Mouse (Mus musculus) stomach, embryonic 15.5 days (tissue): ENCODE measurements around the gene B3gnt2. TPM values are rescaled to one million over a fixed set of nuclear protein-coding genes. Genes with fewer than 3 reads are reported as not detected.
A peak's percentile ranks its signal among the peaks of the same experiment; 100 is the strongest.

Source experiments
- ATAC-seq: fragments of 200-750 bp; cut with Nextera tagmentation; 2 replicates; pipeline ENCODE4 v1.8.0; 2017; ENCODE audit warnings: low read depth, moderate number of reproducible peaks, moderate TSS enrichment; ENCODE audit not compliant: insufficient read depth, low FRiP score
- H3K27ac ChIP-seq: fragments of 300-500 bp; sonication (generic); 2 replicates; pipeline ENCODE4 v1.5.1; 2015; ENCODE audit warnings: mild to moderate bottlenecking, inconsistent platforms
- H3K27me3 ChIP-seq: fragments of 300-500 bp; sonication (generic); replicated peaks from 2 replicates; pipeline ENCODE4 v1.6.1; 2015; ENCODE audit warnings: inconsistent platforms
- H3K36me3 ChIP-seq: fragments of 300-500 bp; sonication (generic); 2 replicates; pipeline ENCODE4 v1.6.1; 2015; ENCODE audit warnings: inconsistent platforms
- H3K4me1 ChIP-seq: fragments of 300-500 bp; sonication (generic); 2 replicates; pipeline ENCODE4 v1.6.1; 2015; ENCODE audit warnings: inconsistent platforms
- H3K4me2 ChIP-seq: fragments of 300-500 bp; sonication (generic); 2 replicates; pipeline ENCODE4 v1.6.1; 2015; ENCODE audit warnings: mild to moderate bottlenecking, inconsistent platforms
- H3K4me3 ChIP-seq: fragments of 300-500 bp; sonication (generic); replicated peaks from 2 replicates; pipeline ENCODE4 v1.5.1; 2015; ENCODE audit warnings: inconsistent platforms
- H3K9ac ChIP-seq: fragments of 300-500 bp; sonication (generic); 2 replicates; pipeline ENCODE4 v1.6.1; 2015; ENCODE audit warnings: inconsistent platforms
- H3K9me3 ChIP-seq: fragments of 300-500 bp; sonication (generic); 2 replicates; pipeline ENCODE4 v1.6.1; 2016; ENCODE audit warnings: inconsistent platforms
- WGBS: fragments of 180-500 bp; shearing (Covaris S2); methylation state at CpG from one replicate; pipeline ENCODE4 v1.1.7; 2015; 5-methylcytosine and 5-hydroxymethylcytosine counted together
- polyA plus RNA-seq: library from polyadenylated mRNA; unstranded; fragments of >200 nt; fragmentation: Nextera tagmentation; extraction: Ambion mirVana; gene quantifications from 2 replicates; pipeline ENCODE4 v1.2.1, GENCODE M21; 2015

The B3gnt2 gene
- polyA plus RNA-seq, result 11.8 and 13.6 TPM in 2 replicates

DNA sequence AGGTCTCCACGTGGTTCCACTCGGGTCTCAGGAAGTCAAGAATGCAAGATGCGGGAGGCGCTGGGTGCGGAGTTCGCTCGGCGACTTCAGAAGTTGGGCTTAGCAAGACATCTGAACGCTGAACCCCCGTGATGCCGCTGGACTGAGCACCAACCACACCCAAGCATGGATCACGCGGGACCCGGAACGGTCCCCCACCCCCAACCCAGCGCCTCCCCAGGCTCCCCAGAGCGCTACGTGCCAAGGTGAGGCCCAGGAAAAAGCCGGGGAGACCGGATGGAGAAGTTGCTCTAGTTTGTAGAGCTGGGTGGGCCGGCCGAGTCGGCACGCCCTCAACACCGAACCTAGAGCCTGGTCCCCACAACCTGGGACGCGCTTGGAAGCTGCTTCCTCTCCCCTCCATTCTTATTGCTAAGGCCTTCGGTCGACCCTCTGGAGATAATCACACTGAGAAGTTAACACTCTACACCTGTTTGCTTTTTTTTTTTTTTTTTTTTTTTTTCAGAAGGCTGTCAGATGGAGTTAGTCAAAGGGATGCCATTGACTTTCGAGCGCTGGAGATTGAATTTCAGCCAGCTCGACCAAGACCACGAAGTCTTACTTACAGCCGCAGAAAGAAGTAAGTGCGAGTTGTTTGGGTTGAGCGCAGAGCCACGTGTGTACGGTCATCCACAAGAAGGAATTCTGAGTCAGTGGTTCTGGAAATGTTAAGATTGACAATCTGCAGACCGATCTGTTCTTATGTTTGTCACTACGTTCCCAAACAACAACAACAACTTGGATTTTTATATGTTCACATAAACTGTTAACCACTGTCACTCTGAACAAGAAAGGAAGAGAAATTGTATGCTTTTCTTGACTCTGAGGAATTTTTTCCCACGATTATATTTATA, at the start of gene B3gnt2:
Gene B3gnt2, minus strand, starts transcription at position 627 of the 893 bp plus-strand sequence.
- H3K27ac ChIP-seq, result peak within 1 kb of the TSS; percentile 91
- H3K9me3 ChIP-seq, result no peaks in the 10 kb centered on the region
- H3K36me3 ChIP-seq, result no peaks in the 10 kb centered on the region
- peak within 1 kb of the TSS; percentile 97 for H3K4me2 ChIP-seq
- peak within 1 kb of the TSS; percentile 86 for H3K4me3 ChIP-seq
- ATAC-seq, result peak; percentile 42; the same call in 1 of the 2 replicates
- H3K27me3 ChIP-seq, result no peaks in the 10 kb centered on the region
- peaks cover 14% of the 10 kb centered on the region for H3K4me1 ChIP-seq
- WGBS, result 4% methylated on average over 41 of the region's 41 CpGs
- H3K9ac ChIP-seq, result peak within 1 kb of the TSS; percentile 70

GRCm38 (mm10) chr11:22906453-22906865, 45.7 kb upstream of the B3gnt2 start:
- no peak overlapping the region for H3K9ac ChIP-seq
- H3K4me3 ChIP-seq, result no peak overlapping the region
- no peaks in the 10 kb centered on the region for H3K36me3 ChIP-seq
- H3K27me3 ChIP-seq, result no peaks in the 10 kb centered on the region
- H3K9me3 ChIP-seq, result no peaks in the 10 kb centered on the region
- no peaks in the 10 kb centered on the region for H3K4me1 ChIP-seq
- H3K4me2 ChIP-seq, result no peak overlapping the region
- H3K27ac ChIP-seq, result no peak overlapping the region
- no peak for ATAC-seq

DNA sequence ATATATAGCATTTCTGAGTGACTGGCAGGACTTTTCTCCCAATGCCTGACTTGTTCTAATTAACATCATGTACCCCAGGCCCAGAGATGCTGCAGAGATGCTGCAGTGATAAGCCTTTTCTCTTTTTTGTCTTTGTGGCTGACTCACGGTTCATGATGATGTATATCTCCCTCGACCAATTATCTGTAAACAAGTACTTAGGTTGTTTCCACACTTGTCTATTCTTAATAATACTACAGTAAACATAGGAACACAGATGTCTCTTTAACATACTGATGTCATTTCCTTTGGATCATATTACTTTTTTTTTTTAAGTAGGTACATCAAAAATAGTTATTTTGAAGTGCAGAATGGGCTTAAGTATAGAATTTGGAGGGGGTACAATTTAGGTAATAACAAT, 42.2 kb upstream of the B3gnt2 start:
- Histone ChIP-seq H3K4me3 (no peak overlapping the region), H3K36me3 (no peaks in the 10 kb centered on the region; the same call in 1 of the 2 replicates), H3K27me3 (no peaks in the 10 kb centered on the region), H3K27ac (no peak overlapping the region), H3K4me2 (no peak overlapping the region), H3K4me1 (no peaks in the 10 kb centered on the region), H3K9me3 (no peaks in the 10 kb centered on the region), H3K9ac (no peak overlapping the region)
- ATAC-seq, result no peak
- 56% methylated on average over 2 of the region's 2 CpGs for WGBS

GRCm38 (mm10) chr11:22900041-22900440, 39.3 kb upstream of the B3gnt2 start:
- no peak overlapping the region for H3K4me3 ChIP-seq
- no peaks in the 10 kb centered on the region for H3K9me3 ChIP-seq
- no peak overlapping the region for H3K4me2 ChIP-seq
- WGBS, result 78% methylated on average over 3 of the region's 3 CpGs
- H3K4me1 ChIP-seq, result no peaks in the 10 kb centered on the region
- no peak for ATAC-seq
- H3K27ac ChIP-seq, result no peak overlapping the region
- no peaks in the 10 kb centered on the region; the same call in 1 of the 2 replicates for H3K36me3 ChIP-seq
- no peak overlapping the region for H3K9ac ChIP-seq
- H3K27me3 ChIP-seq, result no peaks in the 10 kb centered on the region

- no peaks in the 10 kb centered on the region for H3K9me3 ChIP-seq
- H3K4me1 ChIP-seq, result no peaks in the 10 kb centered on the region
- no peak overlapping the region for H3K9ac ChIP-seq
- no peaks in the 10 kb centered on the region; the same call in 1 of the 2 replicates for H3K36me3 ChIP-seq
- 92% methylated on average over 4 of the region's 4 CpGs for WGBS
- no peaks in the 10 kb centered on the region for H3K27me3 ChIP-seq
- no peak overlapping the region for H3K4me2 ChIP-seq
- ATAC-seq, result no peak
- no peak overlapping the region for H3K4me3 ChIP-seq
- no peak overlapping the region for H3K27ac ChIP-seq
Measured at GRCm38 (mm10) chr11:22897642-22898041, 36.9 kb upstream of the B3gnt2 start.

GRCm38 (mm10) chr11:22897127-22897526, 36.4 kb upstream of the B3gnt2 start:
- Histone ChIP-seq H3K27me3 (no peaks in the 10 kb centered on the region), H3K4me1 (no peaks in the 10 kb centered on the region), H3K4me3 (no peak overlapping the region), H3K4me2 (no peak overlapping the region), H3K9me3 (no peaks in the 10 kb centered on the region), H3K9ac (no peak overlapping the region), H3K27ac (no peak overlapping the region), H3K36me3 (no peaks in the 10 kb centered on the region; the same call in 1 of the 2 replicates)
- WGBS, result 84% methylated on average over 4 of the region's 4 CpGs
- ATAC-seq, result no peak

DNA sequence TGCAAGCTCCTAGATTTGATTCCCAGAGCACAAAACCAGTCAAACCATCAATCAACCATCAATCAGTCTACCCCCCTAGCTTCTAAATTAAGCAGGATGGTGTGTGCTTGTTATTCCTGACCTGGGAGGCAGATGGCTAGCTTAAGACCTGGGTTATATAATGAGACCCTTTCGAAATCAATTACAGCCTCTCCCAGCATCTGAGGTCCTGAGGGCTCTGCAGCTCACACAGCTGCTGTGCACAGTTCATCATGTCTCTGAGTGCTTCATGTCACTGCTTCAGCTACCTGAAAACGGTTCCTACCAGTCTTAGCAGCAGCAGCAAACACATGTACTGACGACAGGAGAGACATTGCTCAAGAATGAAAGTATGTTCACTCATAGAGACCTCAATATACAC, 32.3 kb upstream of the B3gnt2 start:
- Histone ChIP-seq H3K9ac (no peak overlapping the region), H3K4me2 (no peak overlapping the region), H3K4me1 (no peaks in the 10 kb centered on the region), H3K4me3 (no peak overlapping the region), H3K36me3 (no peaks in the 10 kb centered on the region; the same call in 1 of the 2 replicates), H3K9me3 (no peaks in the 10 kb centered on the region), H3K27me3 (no peaks in the 10 kb centered on the region), H3K27ac (no peak overlapping the region)
- 48% methylated on average over 3 of the region's 3 CpGs for WGBS
- ATAC-seq, result no peak

DNA sequence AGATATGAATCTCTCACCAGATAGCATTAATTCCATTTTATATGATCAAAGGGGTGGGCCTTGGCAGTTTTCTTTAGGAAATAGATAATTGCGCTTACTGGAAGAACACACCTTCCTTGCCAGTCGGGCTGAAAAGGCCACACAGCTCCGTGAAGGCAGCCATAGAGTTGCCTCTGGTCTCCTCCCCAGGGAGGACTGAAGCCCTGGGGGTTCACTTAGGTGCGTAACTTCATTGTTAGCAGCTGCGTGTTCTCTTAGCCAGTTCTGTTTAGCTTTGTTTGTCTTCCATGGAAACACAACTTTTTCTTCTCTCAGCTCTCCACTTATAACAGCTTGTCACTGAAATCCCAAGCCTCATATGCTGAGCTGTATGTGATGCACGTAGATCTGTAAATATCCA, 31.7 kb upstream of the B3gnt2 start:
- no peak for ATAC-seq
- WGBS, result 60% methylated on average over 6 of the region's 6 CpGs
- no peaks in the 10 kb centered on the region for H3K4me1 ChIP-seq
- H3K9me3 ChIP-seq, result no peaks in the 10 kb centered on the region
- no peak overlapping the region for H3K4me2 ChIP-seq
- no peaks in the 10 kb centered on the region for H3K36me3 ChIP-seq
- H3K4me3 ChIP-seq, result no peak overlapping the region
- no peaks in the 10 kb centered on the region for H3K27me3 ChIP-seq
- no peak overlapping the region for H3K27ac ChIP-seq
- no peak overlapping the region for H3K9ac ChIP-seq

DNA sequence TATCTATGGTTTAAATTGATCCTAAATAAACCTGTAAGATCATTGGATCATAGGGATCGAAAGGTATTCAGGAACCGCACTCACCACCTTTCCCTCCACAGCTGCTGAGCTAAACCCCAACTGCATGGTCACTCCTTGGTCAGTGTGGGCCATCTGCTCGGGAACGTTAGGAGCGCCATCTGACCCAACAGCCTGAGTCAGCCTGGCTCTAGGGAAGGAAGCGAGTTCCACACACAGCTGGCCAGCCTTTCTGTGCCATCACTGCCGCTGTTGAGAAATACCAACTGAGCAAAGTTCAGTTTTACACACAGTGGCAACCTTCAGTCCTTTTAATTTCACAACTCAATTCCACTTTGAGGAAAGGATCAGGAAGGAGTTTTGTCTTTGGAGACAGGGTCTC, 31.1 kb upstream of the B3gnt2 start:
- WGBS, result 88% methylated on average over 7 of the region's 7 CpGs
- H3K4me3 ChIP-seq, result no peak overlapping the region

DNA sequence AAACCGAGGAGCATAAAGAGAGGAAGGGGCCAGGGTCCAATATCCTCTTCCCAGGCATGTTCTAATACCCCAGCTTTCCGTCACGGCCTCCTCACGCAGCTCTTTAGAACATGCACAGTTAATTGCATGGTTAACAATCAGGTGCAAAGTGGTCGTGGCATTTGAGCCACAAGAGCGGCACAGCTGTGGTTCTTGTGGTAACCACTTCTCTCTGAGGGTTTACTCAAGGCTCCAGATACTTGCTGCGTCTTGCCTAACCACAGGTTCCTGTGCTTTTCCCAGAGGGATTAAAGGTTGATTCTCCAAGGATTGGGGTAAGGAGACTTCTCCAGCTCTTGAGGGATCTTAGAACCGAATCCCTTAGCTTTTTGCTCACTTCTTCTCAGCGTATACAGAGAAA, 30.5 kb upstream of the B3gnt2 start:
- WGBS, result 81% methylated on average over 9 of the region's 9 CpGs
- H3K4me3 ChIP-seq, result no peak overlapping the region
- H3K9me3 ChIP-seq, result no peaks in the 10 kb centered on the region
- H3K4me1 ChIP-seq, result no peaks in the 10 kb centered on the region
- no peak for ATAC-seq
- H3K9ac ChIP-seq, result no peak overlapping the region
- H3K27ac ChIP-seq, result no peak overlapping the region
- no peaks in the 10 kb centered on the region for H3K36me3 ChIP-seq
- no peak overlapping the region for H3K4me2 ChIP-seq
- no peaks in the 10 kb centered on the region for H3K27me3 ChIP-seq

More for the DNA sequence above, 31.1 kb upstream of the B3gnt2 start:
- H3K9ac ChIP-seq, result no peak overlapping the region
- no peaks in the 10 kb centered on the region for H3K36me3 ChIP-seq
- H3K27ac ChIP-seq, result no peak overlapping the region
- ATAC-seq, result no peak
- H3K4me1 ChIP-seq, result no peaks in the 10 kb centered on the region
- H3K9me3 ChIP-seq, result no peaks in the 10 kb centered on the region
- no peaks in the 10 kb centered on the region for H3K27me3 ChIP-seq
- no peak overlapping the region for H3K4me2 ChIP-seq

DNA sequence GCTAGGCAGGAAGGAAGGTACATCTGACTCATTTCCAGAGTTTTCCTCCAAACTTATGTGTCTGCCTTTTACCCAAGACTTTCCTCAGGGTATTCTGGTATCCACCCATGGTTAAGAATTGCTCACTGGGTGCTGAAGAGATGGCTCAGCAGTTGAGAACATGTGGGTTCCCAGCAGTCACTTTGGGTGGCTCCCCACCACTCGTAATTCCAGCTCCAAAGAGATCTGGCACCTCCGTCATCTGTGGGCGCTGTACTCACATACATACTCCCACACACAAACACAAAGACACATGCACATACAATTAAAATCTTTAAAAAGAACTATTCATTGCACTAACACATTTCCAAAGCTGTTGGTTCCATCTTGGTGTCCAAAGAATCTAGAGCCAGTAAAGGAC, 28.5 kb upstream of the B3gnt2 start:
- H3K36me3 ChIP-seq, result no peaks in the 10 kb centered on the region
- no peaks in the 10 kb centered on the region for H3K9me3 ChIP-seq
- H3K4me2 ChIP-seq, result no peak overlapping the region
- H3K27me3 ChIP-seq, result no peaks in the 10 kb centered on the region
- H3K27ac ChIP-seq, result no peak overlapping the region
- WGBS, result 90% methylated on average over 3 of the region's 3 CpGs
- H3K4me3 ChIP-seq, result no peak overlapping the region
- no peak for ATAC-seq
- no peaks in the 10 kb centered on the region for H3K4me1 ChIP-seq
- no peak overlapping the region for H3K9ac ChIP-seq

DNA sequence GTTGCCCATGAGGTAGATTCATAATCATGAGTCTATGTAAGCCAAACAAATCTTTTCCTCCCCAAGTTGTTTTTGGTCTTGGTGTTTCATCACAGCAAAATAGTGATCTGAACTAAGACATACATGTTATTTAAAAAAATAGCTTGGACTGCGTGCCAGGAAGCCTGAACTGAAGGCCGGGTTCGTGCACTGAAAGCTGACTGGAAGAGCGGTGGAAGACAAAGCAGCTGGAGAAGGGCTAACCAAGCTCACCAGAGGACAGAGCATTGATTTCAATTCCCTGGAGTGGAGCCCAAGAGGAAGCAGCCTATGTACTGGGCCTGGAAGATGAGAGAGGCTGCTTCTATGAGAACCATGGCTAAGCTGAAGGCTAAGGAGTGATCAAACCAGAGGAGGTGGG, 26.2 kb upstream of the B3gnt2 start:
- WGBS, result 76% methylated on average over 4 of the region's 4 CpGs
- Histone ChIP-seq H3K36me3 (no peaks in the 10 kb centered on the region), H3K4me2 (no peak overlapping the region), H3K27ac (no peak overlapping the region), H3K4me1 (no peaks in the 10 kb centered on the region), H3K9me3 (no peaks in the 10 kb centered on the region), H3K27me3 (no peaks in the 10 kb centered on the region), H3K9ac (no peak overlapping the region), H3K4me3 (no peak overlapping the region)
- no peak for ATAC-seq
